Mouse (Mus musculus) monocyte, adult 2 months (primary cell): ENCODE results near the gene Olfr1491.

ENCODE experiments used
- DNase-seq, 2 experiments: peaks; one replicate each; pipeline ENCODE4 v3.0.0; 2022; ENCODE audit warnings: low spot score in 2 of 2, low read depth in 1 of 2

Olfr1491 gene

GRCm38 (mm10) chr19:13696968-13697367 is at the start of gene Olfr1491:
Gene Olfr1491, plus strand, starts transcription at chr19:13697268.
- no peak for DNase-seq

DNA sequence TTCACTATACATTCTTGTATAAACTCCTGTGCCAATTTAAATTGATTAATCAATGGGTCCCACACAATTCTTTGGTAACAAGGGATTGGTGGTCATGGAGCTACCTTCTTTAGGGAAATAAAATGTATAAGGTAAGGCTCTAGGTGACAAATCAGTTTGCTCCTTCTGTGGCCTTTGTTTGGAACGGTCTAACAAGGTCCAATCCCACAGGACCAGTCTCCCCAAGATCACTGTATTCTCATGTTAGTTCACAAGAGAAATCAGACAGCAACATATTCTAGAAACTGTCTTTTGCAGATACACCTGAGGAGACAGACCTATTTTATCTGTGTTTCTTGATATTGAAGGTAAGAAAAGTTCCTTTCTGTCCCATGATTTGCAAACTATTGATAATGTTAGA is 46.3 kb upstream of the Olfr1491 start, which contains the start of gene Olfr1490:
Olfr1490 (plus strand) TSS at position 301 of the 400 bp plus-strand sequence.
- no peak for DNase-seq

- no peak for DNase-seq
These were observed 25.9 kb downstream of the Olfr1491 start, which contains the start of gene Olfr1493-ps1 for GRCm38 (mm10) chr19:13722978-13723377. Gene Olfr1493-ps1, plus strand, starts transcription at chr19:13723278.

GRCm38 (mm10) chr19:13739428-13739827 is 42.4 kb downstream of the Olfr1491 start, which contains the start of gene Olfr1494:
Gene Olfr1494, plus strand, starts transcription at chr19:13739728.
- no peak for DNase-seq

- DNase-seq = no peak
These were observed 52.3 kb downstream of the Olfr1491 start for GRCm38 (mm10) chr19:13749366-13749765.
